Mouse (Mus musculus) frontal cortex, postnatal 14 days (tissue): ENCODE data around the gene Atxn1.

Source experiments
- DNase-seq, 2 experiments: peaks; one replicate each; pipeline ENCODE4 v3.0.0; 2022; ENCODE audit warnings: low spot score in 2 of 2

Atxn1 gene

DNA sequence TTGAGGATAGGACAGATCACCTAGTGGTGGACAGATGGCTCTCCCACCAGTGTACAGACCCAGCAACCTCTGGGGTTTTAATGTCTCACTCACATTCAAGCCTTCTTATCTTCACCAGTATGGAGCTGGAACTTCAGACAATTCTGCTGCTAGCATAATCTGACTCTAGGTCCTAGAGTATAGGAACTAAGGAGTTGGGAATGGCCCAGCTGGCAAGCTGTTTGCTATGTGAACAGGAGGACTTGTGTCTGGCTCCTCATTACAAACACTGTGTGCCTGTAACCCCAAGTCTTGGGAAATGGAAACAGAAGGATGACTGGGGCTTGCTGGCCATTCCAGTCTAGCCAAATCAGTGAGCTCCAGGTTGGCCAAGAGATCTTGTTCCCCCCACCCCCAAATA lies 237.9 kb downstream of the Atxn1 start:
- DNase-seq, result no peak

DNA sequence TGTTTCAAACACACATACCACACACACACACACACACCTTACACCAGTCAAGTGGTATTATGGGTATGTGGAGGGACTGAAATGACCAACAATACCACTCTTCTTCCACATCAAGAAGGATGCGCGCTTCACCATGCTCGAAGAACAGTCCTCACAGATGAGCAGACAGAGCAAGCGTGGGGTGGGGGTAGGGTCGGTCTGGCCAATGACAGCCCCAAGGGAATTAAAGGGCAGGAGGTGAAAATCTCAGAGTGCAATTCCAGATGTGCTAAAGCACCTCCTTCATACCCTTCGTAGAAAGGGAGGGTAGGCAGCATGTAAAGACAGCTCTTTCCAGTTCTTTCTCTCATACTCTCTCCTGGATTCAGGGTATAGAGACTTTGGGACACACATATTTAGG lies 238.6 kb downstream of the Atxn1 start:
- DNase-seq, result no peak

DNA sequence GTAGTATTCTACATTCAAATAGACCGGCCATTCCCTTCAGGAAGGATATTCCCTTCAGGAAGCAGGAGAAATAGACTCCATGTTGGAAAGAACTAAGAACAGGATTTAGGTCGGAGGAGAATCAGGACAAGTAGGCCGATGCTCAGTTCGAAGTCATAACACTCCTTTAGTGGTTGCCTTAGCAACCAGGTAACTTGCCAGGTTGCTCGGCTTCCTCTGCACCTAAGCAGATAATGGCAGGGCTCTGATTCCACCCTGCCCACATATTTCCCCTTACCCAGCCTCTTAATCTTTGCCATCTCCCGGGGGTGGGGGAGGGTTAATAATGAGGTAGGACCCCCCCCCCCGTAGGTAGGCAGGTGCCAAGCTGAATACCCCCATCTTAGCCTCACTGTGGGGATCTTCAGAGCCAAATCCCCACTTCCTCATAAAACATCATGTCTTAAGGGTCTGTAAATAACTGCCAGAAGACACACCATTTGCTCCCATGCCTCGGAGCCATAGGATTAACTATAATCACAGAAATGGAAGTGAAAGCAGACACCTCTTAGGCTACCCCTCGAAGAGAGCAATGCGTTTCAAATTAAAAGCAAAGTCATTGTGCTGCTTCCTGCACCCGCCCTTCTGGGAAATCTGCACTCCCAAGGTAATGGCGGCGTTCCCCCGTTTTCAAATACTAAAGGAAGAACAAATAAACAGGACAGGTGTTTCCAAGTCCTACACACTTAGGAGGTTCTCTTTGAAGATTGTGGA lies 240.1 kb downstream of the Atxn1 start:
- DNase-seq, result no peak

DNA sequence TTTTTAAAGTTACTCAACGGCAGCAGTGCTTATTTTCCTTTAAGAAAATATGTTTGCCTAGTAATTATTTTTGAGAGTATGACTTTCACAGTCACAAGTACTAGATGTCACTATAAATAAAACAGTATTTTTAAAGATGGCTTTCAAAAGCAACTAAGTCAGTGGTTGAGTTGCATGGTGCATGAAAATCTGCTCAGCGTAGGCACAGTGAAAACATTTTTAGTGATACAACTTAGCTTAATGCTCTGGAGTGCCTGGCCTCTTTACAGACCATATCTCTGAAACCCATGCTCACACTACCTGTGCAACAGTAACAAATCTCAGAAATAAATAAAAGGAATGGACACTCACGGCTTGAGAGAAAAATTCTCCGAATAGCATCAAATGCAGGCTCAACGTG lies 241.9 kb downstream of the Atxn1 start:
- no peak for DNase-seq

DNA sequence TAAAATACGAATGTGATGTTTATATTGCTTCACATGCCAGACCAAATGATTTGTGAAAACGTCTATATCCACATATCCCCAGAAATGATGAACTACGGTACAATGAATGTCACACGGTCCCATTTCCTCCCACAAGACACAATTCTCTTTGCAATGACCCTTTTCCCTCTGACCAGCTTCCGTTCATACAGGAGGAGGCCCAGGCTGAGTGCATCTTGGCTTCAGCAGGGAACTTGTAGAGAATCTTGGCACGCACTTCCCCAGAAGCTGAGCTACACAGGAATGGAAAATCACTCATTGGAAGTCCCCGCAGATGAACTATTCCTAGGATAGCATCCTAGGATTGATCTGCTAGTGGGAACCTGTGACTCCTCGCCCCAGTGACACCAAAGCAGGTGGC lies 243.2 kb downstream of the Atxn1 start:
- DNase-seq, result no peak

DNA sequence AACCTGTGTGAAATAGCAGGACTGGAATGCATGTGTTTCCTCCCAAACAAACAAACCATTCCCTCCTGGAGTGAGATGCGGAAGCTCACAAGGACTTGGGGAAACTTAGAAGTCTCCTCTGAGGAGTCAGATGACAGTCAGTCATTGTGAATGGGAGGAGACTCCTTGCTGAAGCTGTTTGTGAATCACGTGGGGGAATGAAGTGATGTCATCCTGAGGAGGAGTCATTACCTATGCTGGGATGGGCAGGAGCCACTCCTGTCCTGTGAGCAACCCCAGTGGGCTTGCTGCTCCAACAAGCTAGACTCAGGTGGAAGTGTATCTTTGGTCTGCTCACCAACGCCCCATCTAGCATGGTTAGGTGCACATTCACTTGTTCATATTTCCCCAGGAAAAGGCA lies 246.0 kb downstream of the Atxn1 start:
- DNase-seq, result no peak

DNA sequence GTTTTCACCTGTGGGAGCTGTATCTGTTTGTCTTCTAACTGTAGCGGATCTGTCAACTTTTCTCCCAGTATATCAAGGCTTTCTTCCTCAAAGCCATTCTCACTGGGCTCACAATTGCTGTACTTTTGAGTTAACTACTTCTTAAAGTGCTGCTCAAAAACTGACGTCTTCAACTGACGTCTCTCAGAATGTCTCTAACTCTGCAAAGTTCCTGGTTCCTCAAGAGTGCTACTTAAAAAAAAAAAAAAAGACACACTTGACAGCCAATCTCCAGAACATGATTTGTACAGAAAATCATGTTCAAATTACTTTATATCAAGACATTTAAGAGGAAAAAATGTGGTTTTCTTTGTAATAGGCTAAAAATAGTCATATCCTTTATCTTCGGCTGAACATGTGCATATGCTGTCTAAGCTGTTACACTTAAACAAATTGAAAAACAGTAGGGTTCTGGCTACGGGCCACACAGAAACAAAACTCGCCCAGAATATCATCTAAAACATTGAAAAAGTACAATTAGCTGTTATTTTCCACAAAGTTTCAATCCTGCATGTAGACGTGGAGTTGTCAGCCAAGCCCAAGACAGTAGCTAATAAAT lies 249.1 kb downstream of the Atxn1 start:
- no peak for DNase-seq

DNA sequence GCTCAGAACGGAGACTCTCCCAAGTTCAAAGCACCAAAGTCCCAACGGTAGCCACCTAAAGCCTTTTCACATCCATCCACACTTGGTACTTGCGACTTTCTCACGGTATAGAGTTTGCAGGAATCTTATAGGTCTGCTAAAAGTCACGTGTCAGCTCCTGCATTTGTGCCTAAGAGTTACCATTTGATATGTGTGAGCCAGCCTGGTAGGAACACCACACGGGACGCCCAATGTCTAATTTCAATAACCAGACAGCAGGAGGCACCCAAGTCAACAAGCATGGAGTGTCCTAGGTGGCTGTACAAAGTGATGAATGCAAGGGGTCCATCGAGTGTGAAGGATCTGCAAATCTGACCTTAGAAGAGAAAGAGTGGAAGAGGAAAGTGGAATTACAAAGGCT lies 254.8 kb downstream of the Atxn1 start:
- DNase-seq, result no peak

DNA sequence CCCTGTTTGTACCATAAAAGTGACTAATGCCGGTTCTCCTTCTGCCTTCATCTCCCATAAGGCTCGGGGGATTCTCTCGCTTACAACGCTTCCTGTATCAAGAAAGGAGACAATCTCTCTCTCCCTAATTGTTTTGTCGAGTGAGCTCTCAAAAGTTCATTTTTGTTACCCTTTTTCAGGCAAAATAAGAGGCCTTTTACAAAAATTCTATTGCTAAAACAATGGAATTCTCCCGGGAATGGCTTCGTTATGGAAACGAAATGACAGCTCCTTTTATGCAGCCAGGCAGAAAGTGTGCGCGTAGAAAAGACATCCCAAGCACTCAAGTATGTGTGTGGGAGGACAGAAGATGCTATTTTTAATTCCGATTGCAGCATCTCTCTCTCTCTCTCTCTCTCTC lies 255.4 kb downstream of the Atxn1 start:
- DNase-seq, result no peak

DNA sequence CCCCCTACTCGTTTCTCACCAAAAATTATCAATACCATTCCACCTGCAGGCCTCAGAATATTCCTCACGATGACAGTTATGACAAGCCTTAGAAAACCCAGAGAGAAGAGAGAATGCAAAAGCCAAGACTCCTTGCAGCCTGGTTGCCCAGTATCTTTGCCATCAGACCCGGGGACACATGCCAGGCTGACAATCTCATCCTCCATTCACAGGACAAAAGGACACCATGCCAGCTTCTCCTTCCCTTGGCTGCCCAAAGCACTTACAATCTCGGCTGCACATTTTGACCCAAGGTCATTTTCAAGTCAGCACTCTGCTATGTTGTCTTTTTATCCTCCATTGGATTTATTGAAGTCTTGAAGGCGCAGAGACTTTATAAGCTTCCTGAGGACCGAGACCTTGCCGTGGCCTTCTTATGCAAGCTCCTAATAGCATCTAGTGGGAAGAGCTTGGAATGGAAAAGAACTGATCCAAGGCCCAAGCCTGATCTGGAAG lies 263.5 kb downstream of the Atxn1 start:
- DNase-seq, result no peak

DNA sequence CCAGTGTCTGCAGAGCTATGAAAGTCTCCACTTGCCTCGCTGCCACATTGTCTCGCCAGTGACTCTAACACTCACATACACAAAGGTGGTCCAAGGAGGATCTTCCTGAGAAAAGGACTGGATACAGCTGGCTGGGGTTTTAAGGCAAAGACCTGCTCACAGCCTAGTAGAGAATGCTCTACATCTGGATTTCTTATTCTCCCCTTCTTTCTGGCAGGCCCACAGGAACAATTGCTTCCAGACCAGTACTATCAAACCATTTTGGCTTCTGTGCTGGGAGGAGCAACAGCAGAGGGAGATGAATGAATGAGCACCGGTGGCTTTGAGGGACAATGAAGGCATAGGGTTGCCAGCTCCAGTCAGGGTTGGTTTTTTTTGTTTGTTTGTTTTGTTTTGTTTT lies 265.8 kb downstream of the Atxn1 start:
- DNase-seq, result no peak

DNA sequence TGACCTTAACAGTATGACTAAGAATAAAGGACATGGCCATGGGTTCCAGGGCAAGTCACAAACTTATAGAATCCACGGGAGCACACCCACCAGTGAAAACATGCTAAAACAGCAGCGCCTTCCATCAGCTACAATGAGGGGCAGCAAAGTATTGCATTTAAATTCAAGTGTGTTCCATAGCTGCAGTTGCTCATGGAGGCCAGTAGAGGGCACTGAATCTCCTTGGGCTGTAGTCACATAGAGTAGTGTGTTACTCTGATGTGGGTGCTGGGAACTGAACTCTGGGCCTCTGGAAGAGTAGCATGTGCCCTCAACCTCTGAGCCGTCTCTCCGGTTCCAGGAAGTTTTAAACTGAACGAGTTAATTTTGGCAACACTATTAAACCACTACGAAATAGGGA lies 268.8 kb downstream of the Atxn1 start:
- no peak for DNase-seq

DNA sequence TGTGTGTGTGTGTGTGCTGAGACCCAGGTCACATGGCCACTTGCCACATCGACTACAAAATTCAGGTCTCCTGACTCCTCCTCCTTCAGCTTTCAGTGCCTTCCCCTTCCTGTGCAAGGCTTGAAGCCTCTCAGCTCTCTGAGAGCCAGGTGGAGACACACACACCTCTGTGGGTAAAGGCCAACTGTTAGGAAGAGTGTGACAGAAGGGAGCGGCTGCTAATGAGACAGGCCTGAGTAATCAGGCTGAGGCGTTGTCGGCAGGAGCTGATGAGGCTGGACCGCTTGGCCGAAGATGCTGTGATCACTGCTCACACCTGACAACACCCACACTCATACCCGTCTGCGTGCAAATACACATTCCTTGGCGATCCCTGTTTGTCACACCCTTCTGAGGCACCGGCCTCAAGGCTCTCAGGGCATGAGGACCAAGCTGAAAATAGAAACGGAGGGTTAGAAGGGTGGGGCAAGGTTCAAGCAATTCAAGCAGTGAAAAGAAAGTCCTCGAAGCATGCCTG lies 269.8 kb downstream of the Atxn1 start:
- no peak for DNase-seq

DNA sequence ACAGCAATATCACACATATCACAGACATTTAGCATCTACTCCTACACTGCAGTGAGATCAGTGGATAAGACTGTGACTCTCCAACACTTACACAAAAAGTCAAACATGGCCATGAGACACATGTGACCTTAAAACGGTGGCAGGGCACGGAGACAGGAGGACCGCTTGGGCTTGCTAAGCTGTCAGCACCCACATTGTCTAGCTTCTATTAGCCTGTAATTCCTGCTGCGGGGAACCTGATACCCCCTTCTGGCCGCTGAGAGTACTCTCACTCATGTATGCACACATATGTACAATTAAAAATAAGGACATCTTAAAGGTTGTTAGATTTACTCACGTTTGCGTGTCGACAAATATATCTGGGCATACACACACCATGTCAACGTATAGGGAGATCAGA lies 270.9 kb downstream of the Atxn1 start:
- no peak for DNase-seq

DNA sequence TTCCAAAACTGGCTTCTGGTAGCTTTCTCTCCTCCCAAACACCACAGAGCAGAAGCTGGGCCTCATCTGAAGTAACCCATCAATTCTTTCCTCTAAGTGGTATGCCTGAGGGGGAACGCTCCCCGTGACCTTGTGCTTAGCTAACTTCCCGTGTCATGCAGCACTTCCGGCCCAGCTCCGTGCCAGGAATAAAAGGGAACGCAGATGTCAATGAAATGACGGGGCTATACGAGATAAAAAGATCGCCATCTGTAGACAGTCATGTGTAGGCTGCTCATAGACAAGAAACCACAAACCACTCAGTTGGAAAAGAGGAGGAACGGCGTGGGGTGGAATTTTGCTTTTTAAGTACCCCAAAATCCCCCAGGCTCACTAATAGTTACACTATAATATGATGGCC lies 271.3 kb downstream of the Atxn1 start:
- DNase-seq, result no peak

DNA sequence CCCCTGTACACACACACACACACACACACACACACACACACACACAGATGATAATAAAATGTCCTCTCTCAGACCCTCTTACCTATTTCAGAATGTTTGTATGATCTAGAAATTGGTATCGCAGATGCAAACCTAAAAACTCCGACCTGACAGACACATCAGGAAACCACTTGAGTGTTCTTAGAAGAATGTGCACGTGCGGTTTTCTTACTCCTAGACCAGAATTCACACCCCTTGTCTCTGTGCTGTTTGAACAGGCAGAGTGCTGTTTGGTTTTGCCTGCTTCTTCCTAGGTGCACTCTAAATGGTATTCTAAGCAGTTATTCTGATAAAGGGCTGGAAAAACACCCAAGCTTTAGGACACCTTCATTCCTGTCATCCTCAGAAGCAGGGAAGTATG lies 271.7 kb downstream of the Atxn1 start:
- DNase-seq, result no peak

DNA sequence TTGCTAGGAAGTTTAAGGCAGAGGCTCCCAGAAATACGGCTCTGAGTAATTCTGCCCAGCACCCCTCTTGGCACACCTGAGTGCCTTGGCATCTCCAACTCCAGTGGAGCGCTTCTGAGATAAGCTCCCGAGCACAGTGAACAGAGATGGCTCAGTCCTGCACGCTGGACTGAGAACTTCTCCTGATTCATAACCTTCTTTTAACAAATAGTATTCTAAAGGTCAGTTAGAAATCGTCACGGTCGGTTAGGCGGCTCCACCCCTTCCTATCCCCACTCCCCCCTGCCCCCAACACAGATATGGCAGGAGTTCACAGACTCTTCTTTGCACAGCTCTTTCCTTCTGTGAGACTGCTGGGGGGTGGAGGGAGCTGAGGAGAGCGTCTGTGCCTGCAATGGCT lies 272.4 kb downstream of the Atxn1 start:
- no peak for DNase-seq

DNA sequence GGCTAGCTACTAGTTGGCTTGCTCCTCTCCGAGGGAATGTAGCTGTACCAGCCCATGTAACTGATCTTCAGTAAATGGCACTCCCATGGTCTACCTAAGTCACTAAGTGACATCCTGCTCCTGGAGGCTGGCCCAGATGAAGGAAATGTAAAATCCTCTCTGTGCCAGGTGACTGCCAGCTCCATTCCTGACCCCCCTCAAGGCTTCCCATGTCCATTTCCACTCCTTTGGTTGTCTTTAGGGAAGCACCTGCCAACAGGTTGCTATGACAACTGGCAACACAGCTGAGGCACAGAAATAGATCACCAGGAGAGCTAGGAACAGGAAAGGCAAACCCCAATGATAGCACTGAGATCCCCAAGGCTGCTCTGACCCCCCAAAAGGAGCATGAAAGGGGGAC lies 274.4 kb downstream of the Atxn1 start:
- DNase-seq, result no peak

DNA sequence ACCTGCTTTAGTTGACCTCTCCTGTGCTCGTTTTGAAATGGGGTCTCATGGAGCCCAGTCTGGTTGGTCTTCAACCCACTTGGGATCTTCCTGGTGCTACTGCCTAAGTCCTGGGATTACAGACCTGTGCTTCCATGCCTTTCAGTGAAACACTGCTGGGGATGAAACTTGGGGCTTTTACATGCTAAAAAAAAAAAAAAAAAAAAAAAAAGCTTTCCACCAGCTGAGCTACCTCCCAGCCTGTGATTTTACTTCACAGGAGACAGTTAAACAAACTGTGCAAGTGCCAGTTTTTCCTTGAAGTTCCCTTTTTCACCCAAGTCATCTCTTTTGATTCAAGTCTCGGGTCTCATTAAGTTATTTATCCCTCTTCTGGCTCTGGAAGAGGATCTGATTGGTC lies 275.9 kb downstream of the Atxn1 start:
- DNase-seq, result no peak

DNA sequence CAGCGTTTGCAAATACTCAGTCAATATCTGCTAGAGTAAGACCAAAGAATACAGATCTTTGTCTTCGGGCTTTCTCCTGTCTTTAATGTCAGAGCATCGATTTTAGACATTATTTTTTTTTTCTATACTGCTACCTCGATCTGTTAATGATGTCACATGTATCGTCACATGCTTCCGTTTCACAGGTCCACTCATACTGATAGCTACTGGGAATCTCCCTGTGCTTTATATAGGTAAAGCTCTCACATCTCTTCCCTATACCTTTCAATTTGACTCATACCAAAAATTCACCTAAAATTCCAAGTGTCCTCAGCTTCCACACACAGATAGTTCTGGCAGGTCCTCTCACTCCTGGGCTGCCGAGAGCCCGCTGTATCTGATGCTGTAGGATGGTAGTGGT lies 277.2 kb downstream of the Atxn1 start:
- DNase-seq, result no peak

DNA sequence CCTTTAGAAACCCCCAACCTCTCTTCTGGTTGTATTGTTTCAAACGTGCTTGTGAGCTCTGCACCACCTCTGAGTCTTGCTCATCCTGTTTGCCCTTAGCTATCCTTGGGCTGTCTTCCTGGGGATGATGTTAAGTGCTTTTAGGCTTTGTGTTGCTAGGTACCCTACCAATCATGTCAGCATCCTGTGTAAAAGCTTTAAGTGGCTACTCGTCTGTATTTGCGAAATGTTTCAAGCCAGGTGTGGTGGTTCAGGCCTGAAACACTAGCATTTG lies 278.6 kb downstream of the Atxn1 start:
- DNase-seq, result no peak

DNA sequence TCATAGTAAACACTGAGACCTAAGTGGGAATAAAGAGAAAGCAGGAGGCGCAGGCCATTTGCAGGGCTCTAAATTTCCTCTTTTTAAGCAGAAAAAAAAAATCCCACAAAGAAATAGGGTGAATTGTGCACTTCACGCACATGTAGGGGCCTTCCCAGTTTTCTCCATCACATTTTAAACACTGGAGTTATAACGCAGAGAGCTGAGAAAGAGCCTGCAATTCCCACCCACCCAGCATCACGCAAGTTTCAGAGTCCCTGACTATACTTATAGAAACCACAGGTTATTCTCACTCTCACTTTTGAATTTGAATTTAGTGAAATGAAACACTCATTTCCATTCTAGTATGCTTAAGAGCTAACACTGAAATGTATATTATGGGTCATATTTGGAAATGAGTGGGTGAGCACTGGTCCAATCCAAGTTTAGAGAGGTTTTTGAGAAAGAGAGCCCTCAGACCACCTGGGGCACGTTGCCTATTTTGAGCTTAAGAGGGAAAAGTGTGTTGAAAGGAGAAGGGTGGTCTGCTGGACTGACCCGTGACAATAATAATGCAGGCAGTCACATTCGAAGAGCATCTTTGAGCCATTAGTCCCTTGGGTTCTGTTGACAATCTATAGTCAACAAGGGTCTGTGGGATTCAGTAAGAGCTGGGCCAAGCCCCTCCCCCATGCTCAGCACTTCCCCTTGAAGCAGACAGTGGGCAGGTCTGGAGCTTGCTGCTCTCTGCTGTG lies 279.1 kb downstream of the Atxn1 start:
- DNase-seq, result no peak

DNA sequence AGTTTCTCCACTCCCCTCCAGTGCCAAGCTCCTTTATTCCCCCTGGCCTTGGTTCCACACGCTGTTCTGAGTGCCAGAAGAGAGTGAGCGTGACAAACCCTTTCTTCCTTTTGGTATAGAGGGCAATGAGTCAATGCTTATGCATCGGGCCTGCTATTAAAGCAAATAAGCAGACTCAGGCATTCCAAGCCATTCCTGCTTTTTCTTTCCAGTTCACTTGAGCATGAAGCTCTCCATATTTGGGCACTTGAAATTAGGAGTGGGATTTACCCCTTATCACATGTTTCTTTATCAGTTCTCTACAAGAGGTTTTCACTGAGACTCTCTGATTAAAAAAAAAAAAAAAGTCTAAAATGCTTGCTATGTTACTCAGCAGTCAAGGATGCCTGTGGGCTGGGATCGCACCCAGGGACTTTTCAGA lies 279.9 kb downstream of the Atxn1 start:
- DNase-seq, result no peak
